Mouse (Mus musculus): ENCODE results near the gene Miga2. TPM values are rescaled to one million over a fixed set of nuclear protein-coding genes. Genes with fewer than 3 reads are reported as not detected.

The Miga2 gene
- polyA plus RNA-seq, 1 experiment, result 6.9 TPM

- Histone ChIP-seq H3K27ac (ENCODE audit: insufficient read depth, low read depth, low read length) (no peak overlapping the region), H3K4me1 (ENCODE audit: control insufficient read depth, insufficient read depth, low read length) (peaks cover 25% of the 10 kb centered on the region), H3K4me3 (ENCODE audit: insufficient read depth, low read length) (no peak overlapping the region)
- TF ChIP-seq POLR2A (IDR thresholded peaks at IDR 0.05; ENCODE audit: borderline replicate concordance, low read depth, low read length), result no peak
- no peak for TF ChIP-seq CTCF (IDR thresholded peaks at IDR 0.05; ENCODE audit: low read depth, low read length)
Observed at GRCm38 (mm10) chr2:30403870-30404269, 39.8 kb downstream of the Miga2 start.

GRCm38 (mm10) chr2:30407221-30407620 is 43.2 kb downstream of the Miga2 start:
- Histone ChIP-seq H3K4me3 (ENCODE audit: insufficient read depth, low read length) (no peak overlapping the region), H3K4me1 (ENCODE audit: control insufficient read depth, insufficient read depth, low read length) (peaks cover 32% of the 10 kb centered on the region), H3K27ac (ENCODE audit: insufficient read depth, low read depth, low read length) (peak overlapping the region; percentile 78)
- TF ChIP-seq CTCF (IDR thresholded peaks at IDR 0.05; ENCODE audit: low read depth, low read length) (no peak), POLR2A (IDR thresholded peaks at IDR 0.05; ENCODE audit: borderline replicate concordance, low read depth, low read length) (peak; percentile 37; the same call in 1 of the 2 replicates)

GRCm38 (mm10) chr2:30407778-30408177 is 43.7 kb downstream of the Miga2 start:
- TF ChIP-seq CTCF (IDR thresholded peaks at IDR 0.05; ENCODE audit: low read depth, low read length), result no peak
- no peak for TF ChIP-seq POLR2A (IDR thresholded peaks at IDR 0.05; ENCODE audit: borderline replicate concordance, low read depth, low read length)
- no peak overlapping the region for H3K4me3 ChIP-seq (ENCODE audit: insufficient read depth, low read length)
- H3K27ac ChIP-seq (ENCODE audit: insufficient read depth, low read depth, low read length), result peak overlapping the region; percentile 42
- H3K4me1 ChIP-seq (ENCODE audit: control insufficient read depth, insufficient read depth, low read length), result peaks cover 32% of the 10 kb centered on the region

- Histone ChIP-seq H3K4me1 (ENCODE audit: control insufficient read depth, insufficient read depth, low read length) (peaks cover 32% of the 10 kb centered on the region), H3K4me3 (ENCODE audit: insufficient read depth, low read length) (no peak overlapping the region), H3K27ac (ENCODE audit: insufficient read depth, low read depth, low read length) (no peak overlapping the region)
- no peak for TF ChIP-seq POLR2A (IDR thresholded peaks at IDR 0.05; ENCODE audit: borderline replicate concordance, low read depth, low read length)
- no peak for TF ChIP-seq CTCF (IDR thresholded peaks at IDR 0.05; ENCODE audit: low read depth, low read length)
Observed at GRCm38 (mm10) chr2:30408452-30409100, 44.5 kb downstream of the Miga2 start.

GRCm38 (mm10) chr2:30409454-30410176 is 45.6 kb downstream of the Miga2 start:
- peaks cover 37% of the 10 kb centered on the region for H3K4me1 ChIP-seq (ENCODE audit: control insufficient read depth, insufficient read depth, low read length)
- TF ChIP-seq POLR2A (IDR thresholded peaks at IDR 0.05; ENCODE audit: borderline replicate concordance, low read depth, low read length) (no peak), CTCF (IDR thresholded peaks at IDR 0.05; ENCODE audit: low read depth, low read length) (no peak)
- no peak overlapping the region for H3K4me3 ChIP-seq (ENCODE audit: insufficient read depth, low read length)
- H3K27ac ChIP-seq (ENCODE audit: insufficient read depth, low read depth, low read length), result no peak overlapping the region

GRCm38 (mm10) chr2:30413038-30413973 is 49.3 kb downstream of the Miga2 start:
- Histone ChIP-seq H3K27ac (ENCODE audit: insufficient read depth, low read depth, low read length) (no peak overlapping the region), H3K4me1 (ENCODE audit: control insufficient read depth, insufficient read depth, low read length) (peaks cover 24% of the 10 kb centered on the region), H3K4me3 (ENCODE audit: insufficient read depth, low read length) (no peak overlapping the region)

GRCm38 (mm10) chr2:30414101-30414500 is 50.1 kb downstream of the Miga2 start:
- Histone ChIP-seq H3K27ac (ENCODE audit: insufficient read depth, low read depth, low read length) (no peak overlapping the region), H3K4me3 (ENCODE audit: insufficient read depth, low read length) (no peak overlapping the region), H3K4me1 (ENCODE audit: control insufficient read depth, insufficient read depth, low read length) (peaks cover 19% of the 10 kb centered on the region)
- no peak for TF ChIP-seq CTCF (IDR thresholded peaks at IDR 0.05; ENCODE audit: low read depth, low read length)
- TF ChIP-seq POLR2A (IDR thresholded peaks at IDR 0.05; ENCODE audit: borderline replicate concordance, low read depth, low read length), result no peak

More at GRCm38 (mm10) chr2:30413038-30413973, 49.3 kb downstream of the Miga2 start:
- no peak for TF ChIP-seq CTCF (IDR thresholded peaks at IDR 0.05; ENCODE audit: low read depth, low read length)
- no peak for TF ChIP-seq POLR2A (IDR thresholded peaks at IDR 0.05; ENCODE audit: borderline replicate concordance, low read depth, low read length)

- Histone ChIP-seq H3K4me1 (ENCODE audit: control insufficient read depth, insufficient read depth, low read length) (peaks cover 16% of the 10 kb centered on the region), H3K4me3 (ENCODE audit: insufficient read depth, low read length) (peak overlapping the region; percentile 62), H3K27ac (ENCODE audit: insufficient read depth, low read depth, low read length) (no peak overlapping the region)
- TF ChIP-seq CTCF (IDR thresholded peaks at IDR 0.05; ENCODE audit: low read depth, low read length), result no peak
- no peak for TF ChIP-seq POLR2A (IDR thresholded peaks at IDR 0.05; ENCODE audit: borderline replicate concordance, low read depth, low read length)
Observed at GRCm38 (mm10) chr2:30414681-30415080, 50.6 kb downstream of the Miga2 start.

- H3K4me1 ChIP-seq (ENCODE audit: control insufficient read depth, insufficient read depth, low read length), result peaks cover 15% of the 10 kb centered on the region
- peak; percentile 20; the same call in 1 of the 2 replicates for TF ChIP-seq CTCF (IDR thresholded peaks at IDR 0.05; ENCODE audit: low read depth, low read length)
- TF ChIP-seq POLR2A (IDR thresholded peaks at IDR 0.05; ENCODE audit: borderline replicate concordance, low read depth, low read length), result no peak
- peak within 1 kb of the TSS; percentile 66 for H3K27ac ChIP-seq (ENCODE audit: insufficient read depth, low read depth, low read length)
- H3K4me3 ChIP-seq (ENCODE audit: insufficient read depth, low read length), result peak within 1 kb of the TSS; percentile 62
Observed at GRCm38 (mm10) chr2:30415157-30415935, 51.3 kb downstream of the Miga2 start, which contains the start of gene Crat. Gene Crat, minus strand, starts transcription at chr2:30415813.
